Mouse (Mus musculus): Measurements from ENCODE around the gene Tfcp2. TPM values are rescaled to one million over a fixed set of nuclear protein-coding genes. Genes with fewer than 3 reads are reported as not detected.
A peak's percentile ranks its signal among the peaks of the same experiment; 100 is the strongest.
"Not testable (repeated sequence)": the region's sequence is repeated elsewhere in the genome, so short reads cannot be mapped to it uniquely, and the experiment has no call there.

Gene Tfcp2
- total RNA-seq, 2 experiments from 2014 or later = 2.1 to 13.7 TPM

DNA sequence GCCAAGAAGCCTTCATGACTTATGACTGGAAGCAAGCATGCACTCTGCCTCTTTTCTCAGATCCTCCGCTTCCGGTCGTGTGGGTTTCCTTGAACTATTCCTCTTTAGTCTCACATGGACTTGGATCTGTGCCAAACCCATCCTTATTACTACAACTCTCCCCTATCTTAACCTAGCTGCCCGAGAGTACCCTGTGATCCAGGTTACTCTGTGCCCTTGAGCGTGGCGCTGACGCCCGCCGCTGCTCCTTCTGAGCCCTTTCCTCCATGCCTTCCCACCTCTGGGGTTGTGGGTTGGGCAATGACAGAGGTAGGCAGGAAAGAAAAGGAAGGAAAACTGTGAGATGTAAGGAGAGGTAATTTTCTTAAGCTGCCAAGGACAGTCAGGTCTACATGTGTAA is 59.8 kb downstream of the Tfcp2 start:
- no peak for ATAC-seq (replicated peaks; ENCODE audit: low FRiP score, poor library complexity, severe bottlenecking)

GRCm38 (mm10) chr15:100489263-100489662 is 62.5 kb downstream of the Tfcp2 start:
- ATAC-seq (replicated peaks; ENCODE audit: low FRiP score, poor library complexity, severe bottlenecking) = no peak

- not testable (repeated sequence) for ATAC-seq (replicated peaks; ENCODE audit: low FRiP score, poor library complexity, severe bottlenecking)
These were observed 63.5 kb downstream of the Tfcp2 start for GRCm38 (mm10) chr15:100488297-100488696.

DNA sequence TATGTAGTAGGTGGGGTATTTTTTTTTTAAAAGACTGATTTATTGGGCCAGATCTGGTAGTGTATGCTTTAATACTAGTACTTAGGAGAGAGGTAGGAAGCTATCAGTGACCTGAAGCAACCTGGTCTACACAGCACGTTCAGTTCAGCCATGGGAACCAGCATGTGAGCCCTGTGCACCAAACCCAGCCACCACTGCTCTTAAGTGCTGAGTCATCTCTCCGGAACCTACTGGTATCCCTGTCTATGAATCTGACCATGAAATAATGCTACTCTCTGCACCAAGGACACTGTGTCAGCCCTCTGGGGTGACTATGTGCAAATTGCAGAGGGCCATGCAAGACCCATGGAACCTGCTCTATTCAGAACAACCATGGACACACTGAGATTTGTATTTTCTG is 64.8 kb downstream of the Tfcp2 start:
- peak; percentile 53; the same call in 1 of the 2 replicates for ATAC-seq (replicated peaks; ENCODE audit: low FRiP score, poor library complexity, severe bottlenecking)

- no peak for ATAC-seq (replicated peaks; ENCODE audit: low FRiP score, poor library complexity, severe bottlenecking)
These were observed 65.4 kb downstream of the Tfcp2 start for GRCm38 (mm10) chr15:100486450-100486849.

GRCm38 (mm10) chr15:100485576-100485975 is 66.2 kb downstream of the Tfcp2 start:
- no peak for ATAC-seq (replicated peaks; ENCODE audit: low FRiP score, poor library complexity, severe bottlenecking)

DNA sequence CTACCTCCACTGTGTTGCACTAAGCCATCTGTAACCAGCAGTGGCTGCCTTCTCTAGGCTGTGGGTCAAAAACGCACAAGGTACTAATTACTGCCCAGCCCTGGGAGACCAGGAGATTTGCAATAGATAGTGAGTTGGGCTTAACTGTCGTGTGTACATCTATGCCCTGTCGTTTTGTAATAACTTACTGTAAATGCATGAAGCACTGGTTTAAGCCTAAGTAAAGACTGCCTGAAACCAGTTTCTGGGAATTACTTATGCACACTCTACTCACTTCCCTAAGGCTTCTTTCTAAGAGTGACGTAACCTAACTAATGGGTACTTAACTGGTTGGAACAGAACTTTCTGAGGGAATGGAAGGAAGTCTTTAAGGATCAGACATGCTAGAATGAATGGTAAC is 72.9 kb downstream of the Tfcp2 start:
- ATAC-seq (replicated peaks; ENCODE audit: low FRiP score, poor library complexity, severe bottlenecking) = no peak

DNA sequence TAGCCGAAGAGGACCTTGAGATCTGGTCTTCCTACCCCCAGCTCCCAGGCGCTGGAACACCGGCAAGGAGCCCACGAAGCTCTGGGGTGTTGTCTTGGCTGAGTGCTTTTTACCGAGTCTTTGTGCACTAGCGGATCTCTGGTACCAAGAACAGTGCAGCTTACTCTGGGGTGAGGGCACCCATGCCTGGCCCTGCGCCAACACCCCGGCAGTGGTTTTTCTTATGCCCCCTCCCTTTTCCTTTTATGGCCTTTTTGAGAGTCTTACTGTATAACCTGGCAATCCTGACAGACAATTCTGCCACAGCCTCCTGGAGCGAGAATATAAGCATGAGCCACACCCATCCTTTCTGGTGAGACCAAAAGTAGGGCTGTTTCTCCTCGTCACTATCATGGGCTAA is 73.5 kb downstream of the Tfcp2 start:
- no peak for ATAC-seq (replicated peaks; ENCODE audit: low FRiP score, poor library complexity, severe bottlenecking)

DNA sequence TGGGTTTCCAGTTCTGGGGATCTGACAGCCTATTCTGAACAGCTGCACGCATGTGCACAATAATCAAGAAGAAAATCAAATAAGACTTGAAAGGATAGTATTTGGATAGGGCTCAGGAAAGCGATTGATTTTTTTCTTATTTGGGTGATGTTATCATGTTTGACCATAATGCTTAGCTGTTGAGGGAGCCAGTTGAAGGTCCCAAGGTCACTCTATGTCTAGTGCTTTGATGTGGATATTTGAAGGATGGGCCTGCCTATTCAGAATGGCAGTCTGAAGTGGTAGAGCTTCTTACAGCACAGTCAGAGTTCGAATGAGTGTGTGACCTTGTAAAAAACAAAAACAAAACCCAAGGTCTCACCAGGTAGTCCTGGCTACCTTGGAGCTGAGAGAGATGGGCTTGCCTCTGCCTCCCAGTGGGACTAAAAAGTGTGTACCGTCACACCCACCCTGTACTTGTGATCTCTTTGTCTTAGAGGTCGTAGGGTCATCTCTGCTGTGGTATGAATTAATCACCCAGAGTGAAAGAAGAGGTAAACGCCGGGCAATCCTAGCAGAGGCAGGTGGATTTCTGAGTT is 77.8 kb downstream of the Tfcp2 start:
- ATAC-seq (replicated peaks; ENCODE audit: low FRiP score, poor library complexity, severe bottlenecking) = no peak

DNA sequence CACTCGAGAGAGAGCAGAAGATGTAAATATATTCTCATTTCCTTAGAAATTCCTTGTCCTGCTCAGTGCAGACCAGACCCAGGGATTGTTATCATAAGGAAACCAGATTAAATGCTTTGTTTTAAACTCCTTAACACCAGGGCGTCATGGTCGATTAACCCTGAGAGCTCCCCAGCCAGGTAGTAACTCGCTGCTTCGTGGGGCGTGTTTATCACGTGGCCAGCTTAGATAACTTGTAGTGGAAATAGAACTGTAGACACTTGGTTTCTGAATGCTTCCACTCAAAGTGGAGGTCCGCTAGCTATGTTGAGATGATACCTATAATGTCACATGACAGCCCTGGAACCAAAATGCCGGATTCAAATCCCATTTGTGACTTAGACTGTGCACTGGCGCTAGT is 81.8 kb downstream of the Tfcp2 start:
- no peak for ATAC-seq (replicated peaks; ENCODE audit: low FRiP score, poor library complexity, severe bottlenecking)

GRCm38 (mm10) chr15:100469189-100469545 is 82.6 kb downstream of the Tfcp2 start:
- ATAC-seq (replicated peaks; ENCODE audit: low FRiP score, poor library complexity, severe bottlenecking) = no peak

GRCm38 (mm10) chr15:100468295-100469188 is 83.3 kb downstream of the Tfcp2 start, which contains the start of gene Letmd1:
Gene Letmd1, plus strand, starts transcription at chr15:100469023.
- peak; percentile 62 for ATAC-seq (replicated peaks; ENCODE audit: low FRiP score, poor library complexity, severe bottlenecking)

DNA sequence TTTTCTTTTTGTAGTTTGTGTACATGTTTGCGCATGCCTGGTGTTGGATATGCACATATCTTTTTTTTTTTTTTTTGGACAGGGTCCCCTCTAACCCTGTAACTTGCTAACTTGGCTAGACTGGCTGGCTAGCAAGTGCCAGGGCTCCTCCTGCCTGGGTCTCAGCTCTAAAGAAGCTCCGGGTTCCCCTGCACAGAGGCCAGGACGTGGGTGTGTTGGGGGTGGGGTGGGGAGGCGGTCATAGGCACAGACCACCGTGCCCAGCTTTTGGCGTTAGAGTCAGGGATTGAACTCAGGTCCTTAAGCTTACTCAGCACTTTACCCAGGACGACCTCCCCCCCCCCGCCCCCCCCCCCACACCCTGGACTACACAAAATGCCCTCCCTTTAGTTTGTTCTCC is 84.1 kb downstream of the Tfcp2 start:
- no peak for ATAC-seq (replicated peaks; ENCODE audit: low FRiP score, poor library complexity, severe bottlenecking)

- no peak for ATAC-seq (replicated peaks; ENCODE audit: low FRiP score, poor library complexity, severe bottlenecking)
These were observed 86.4 kb downstream of the Tfcp2 start for GRCm38 (mm10) chr15:100465432-100465831.

GRCm38 (mm10) chr15:100463712-100464111 is 88.1 kb downstream of the Tfcp2 start:
- ATAC-seq (replicated peaks; ENCODE audit: low FRiP score, poor library complexity, severe bottlenecking) = peak; percentile 60

DNA sequence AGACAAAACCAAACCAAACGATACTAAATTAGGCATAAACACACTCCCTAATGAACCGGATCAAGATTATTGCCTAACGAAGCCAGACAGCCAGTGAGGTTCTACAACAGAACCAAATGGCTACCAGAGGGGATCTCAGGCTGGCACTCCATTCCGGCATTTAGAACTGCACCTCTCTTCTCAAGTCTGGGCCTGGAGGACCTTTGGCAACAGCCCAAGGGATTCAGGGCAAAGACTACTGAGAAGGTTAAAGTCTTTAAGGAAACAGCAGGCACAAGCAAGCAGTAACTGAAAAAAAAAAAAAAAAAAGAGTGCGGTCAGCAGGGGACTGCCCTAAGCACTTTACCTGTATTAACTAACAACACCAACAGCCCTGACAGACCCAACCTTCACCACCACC is 89.7 kb downstream of the Tfcp2 start:
- ATAC-seq (replicated peaks; ENCODE audit: low FRiP score, poor library complexity, severe bottlenecking) = no peak

- ATAC-seq (replicated peaks; ENCODE audit: low FRiP score, poor library complexity, severe bottlenecking) = no peak
These were observed 90.2 kb downstream of the Tfcp2 start for GRCm38 (mm10) chr15:100461646-100462045.

- peak; percentile 82 for ATAC-seq (replicated peaks; ENCODE audit: low FRiP score, poor library complexity, severe bottlenecking)
These were observed 90.9 kb downstream of the Tfcp2 start for GRCm38 (mm10) chr15:100460942-100461341.

DNA sequence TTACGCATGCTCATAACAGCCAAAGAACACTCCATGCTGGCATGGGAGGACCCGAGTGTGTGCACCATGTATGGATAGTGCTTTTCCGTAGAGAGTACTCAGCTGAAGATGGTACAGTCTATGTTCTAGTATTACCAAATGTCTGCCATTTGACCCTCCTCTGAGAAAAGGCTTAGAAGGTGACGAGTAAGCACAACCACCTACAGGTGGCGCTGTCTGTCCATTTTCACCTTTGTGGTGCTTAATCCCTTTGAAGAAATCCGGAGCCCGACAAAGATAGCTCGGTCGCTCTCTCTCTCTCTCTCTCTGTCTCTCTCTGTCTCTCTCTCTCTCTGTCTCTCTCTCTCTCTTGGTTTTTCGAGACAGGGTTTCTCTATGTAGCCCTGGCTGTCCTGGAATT is 93.8 kb downstream of the Tfcp2 start:
- ATAC-seq (replicated peaks; ENCODE audit: low FRiP score, poor library complexity, severe bottlenecking) = peak; percentile 54; the same call in 1 of the 2 replicates

GRCm38 (mm10) chr15:100457340-100457739 is 94.5 kb downstream of the Tfcp2 start:
- ATAC-seq (replicated peaks; ENCODE audit: low FRiP score, poor library complexity, severe bottlenecking) = peak; percentile 80

DNA sequence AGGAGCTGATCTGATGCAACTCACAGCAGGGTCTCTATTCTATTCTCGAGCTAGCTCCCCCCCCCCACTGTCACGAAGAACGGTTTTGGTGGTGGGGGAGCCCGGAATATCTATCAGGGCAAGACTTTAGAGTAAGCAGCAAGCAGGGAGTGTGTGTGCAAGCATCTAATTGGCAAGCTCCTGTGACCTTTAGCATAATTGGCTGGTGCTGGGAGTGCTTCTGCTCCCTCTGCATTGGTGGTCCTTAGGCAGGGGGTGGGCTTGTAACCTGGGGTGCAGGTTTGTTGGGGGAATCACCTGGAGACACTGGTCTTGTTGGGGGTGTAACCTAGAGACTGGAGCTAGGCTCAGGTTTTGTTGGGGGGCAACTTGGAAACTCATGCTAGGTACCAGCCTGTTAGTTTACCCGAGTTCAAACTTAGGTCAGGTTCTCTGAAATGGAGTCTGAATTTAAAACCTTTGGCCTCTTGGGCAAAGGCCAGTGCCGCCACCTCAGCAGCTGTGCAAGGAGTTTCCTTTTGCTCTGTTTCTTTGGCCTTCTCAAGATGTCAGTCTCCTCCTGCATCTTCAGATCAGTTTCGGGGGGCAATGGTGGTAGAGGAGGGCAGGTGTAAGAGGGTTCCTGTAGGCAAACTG is 95.3 kb downstream of the Tfcp2 start:
- ATAC-seq (replicated peaks; ENCODE audit: low FRiP score, poor library complexity, severe bottlenecking) = no peak

Data from erythroblast, adult 5-6 weeks (primary cell).